Mouse (Mus musculus) hematopoietic stem cell, adult 5-6 weeks (primary cell): ENCODE measurements around the gene Furin. TPM values are rescaled to one million over a fixed set of nuclear protein-coding genes. Genes with fewer than 3 reads are reported as not detected.

Source experiments
- ATAC-seq, 2 experiments: fragments of 125-278 bp in 1 of 2; replicated peaks in 1 of 2; 2 replicates each; pipeline ENCODE4 v1.8.0; 2016 to 2017; ENCODE audit warnings: inconsistent platforms in 2 of 2, mild to moderate bottlenecking in 2 of 2, moderate number of reproducible peaks in 2 of 2, low read depth in 1 of 2, moderate TSS enrichment in 1 of 2; ENCODE audit not compliant: low FRiP score in 2 of 2, poor library complexity in 2 of 2, severe bottlenecking in 2 of 2, insufficient read depth in 1 of 2, low TSS enrichment in 1 of 2
- total RNA-seq: library from RNA; stranded (forward); fragments of 172-1452, 232-1000 nt; gene quantifications from 2 replicates; pipeline ENCODE4 v1.2.3, GENCODE M21; 2017

Gene Furin
- total RNA-seq, 1 experiment from 2014 or later: 14.1 TPM

- ATAC-seq: peak; percentile 52 to 55
Measured at GRCm38 (mm10) chr7:80368635-80369421, 36.4 kb downstream of the Furin start.

DNA sequence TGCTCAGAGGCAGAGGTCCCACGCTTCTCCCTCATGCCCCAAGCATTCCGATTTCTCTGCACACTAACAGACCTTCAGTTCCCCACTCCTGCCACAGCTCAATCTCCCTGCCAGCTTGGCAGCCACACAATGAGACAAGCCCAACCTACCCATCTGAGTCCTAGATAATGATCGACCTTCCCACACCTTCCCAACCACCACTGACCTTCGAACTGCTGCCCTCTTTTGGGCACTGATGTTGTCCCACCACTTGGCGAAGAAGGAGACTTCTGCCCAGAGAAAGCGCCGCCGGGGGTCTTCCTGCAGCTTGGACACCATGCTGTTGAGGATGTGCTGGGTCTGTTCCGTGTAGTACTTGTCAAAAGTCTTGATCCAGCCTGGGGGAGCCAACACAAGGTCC is 37.2 kb downstream of the Furin start:
- ATAC-seq: no peak

- ATAC-seq: no peak
Measured at GRCm38 (mm10) chr7:80367232-80367631, 38.0 kb downstream of the Furin start.

GRCm38 (mm10) chr7:80365759-80366158 is 39.5 kb downstream of the Furin start:
- ATAC-seq: no peak

DNA sequence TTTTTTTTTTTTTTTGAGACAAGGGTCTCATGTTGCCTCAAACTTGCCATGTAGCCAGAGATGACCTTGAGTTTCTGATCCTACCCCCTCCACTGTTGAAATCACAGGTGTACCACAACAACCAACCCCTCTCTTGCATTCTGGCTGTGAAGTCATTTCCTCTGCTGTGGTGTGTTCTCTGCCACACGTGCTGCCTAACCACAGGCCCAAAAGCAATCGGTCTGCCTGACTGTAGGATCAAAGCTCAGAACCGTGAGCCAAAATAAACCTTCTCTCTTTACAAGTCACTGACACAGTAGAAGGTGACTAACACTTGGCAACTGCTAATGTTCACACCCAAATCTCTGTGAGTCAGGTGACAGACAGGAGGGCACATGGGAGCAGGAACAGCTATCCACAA is 44.8 kb downstream of the Furin start:
- ATAC-seq: no peak

DNA sequence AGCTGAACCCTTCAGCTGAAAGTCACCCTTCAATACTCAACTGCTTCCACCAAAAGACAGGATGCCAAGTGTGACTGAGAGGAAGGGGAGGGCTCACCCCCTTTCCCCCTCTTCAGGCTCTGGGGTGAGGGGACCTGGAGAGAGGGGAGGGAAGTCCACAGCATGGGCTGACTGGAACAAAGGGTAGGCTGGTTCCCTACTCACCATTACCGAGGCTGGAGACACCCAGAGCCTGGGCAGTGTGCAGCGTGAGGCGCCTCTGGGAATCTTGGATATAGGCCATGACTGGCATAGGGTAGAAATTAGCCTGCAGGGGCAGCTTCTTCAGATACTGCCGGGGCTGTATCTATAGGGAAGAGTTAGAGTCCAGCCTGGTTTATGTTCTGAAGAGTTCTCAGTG is 47.2 kb downstream of the Furin start:
- ATAC-seq: no peak

DNA sequence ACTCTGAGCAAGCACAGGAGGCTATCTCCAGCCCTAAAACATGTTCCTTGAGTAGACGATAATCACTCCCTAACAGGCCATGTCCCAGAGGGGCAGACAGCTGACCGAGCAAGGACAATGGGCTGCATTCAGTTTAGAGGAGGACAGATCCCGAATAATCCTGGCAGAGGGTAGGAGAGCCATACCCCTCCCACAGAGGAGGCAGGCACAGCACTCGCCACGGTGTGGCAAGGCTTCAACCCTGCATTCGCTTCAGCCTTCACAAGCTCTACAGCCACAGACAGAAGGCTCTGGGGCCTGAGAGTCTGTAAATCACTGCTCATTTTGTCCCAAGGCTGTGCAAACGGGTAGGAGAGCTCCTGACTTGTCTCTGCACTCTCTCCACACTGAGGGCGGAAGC is 48.1 kb downstream of the Furin start:
- ATAC-seq: no peak

- no peak for ATAC-seq
Measured at GRCm38 (mm10) chr7:80356351-80356750, 48.9 kb downstream of the Furin start.

- ATAC-seq: no peak
Measured at GRCm38 (mm10) chr7:80352920-80353319, 52.3 kb downstream of the Furin start.

DNA sequence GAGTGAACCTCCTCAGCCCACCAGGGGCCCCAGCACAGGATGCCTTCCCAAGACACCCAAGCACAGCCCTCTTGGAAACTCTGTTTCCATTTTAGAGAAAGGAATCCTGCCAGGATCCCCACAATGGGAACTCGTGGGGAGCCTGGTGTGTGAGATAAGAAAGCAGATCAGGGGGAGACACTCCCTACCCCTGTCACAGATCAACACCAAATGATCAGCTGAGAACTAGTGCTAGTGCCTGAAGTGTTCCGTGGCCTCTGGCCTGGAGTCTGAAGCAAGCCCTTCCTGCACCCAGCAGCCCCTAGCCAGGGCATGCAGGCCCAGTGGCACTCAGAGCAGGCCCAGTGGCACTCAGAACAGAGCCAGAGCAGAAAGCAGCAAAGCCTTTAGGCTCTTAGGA is 54.4 kb downstream of the Furin start:
- no peak for ATAC-seq

DNA sequence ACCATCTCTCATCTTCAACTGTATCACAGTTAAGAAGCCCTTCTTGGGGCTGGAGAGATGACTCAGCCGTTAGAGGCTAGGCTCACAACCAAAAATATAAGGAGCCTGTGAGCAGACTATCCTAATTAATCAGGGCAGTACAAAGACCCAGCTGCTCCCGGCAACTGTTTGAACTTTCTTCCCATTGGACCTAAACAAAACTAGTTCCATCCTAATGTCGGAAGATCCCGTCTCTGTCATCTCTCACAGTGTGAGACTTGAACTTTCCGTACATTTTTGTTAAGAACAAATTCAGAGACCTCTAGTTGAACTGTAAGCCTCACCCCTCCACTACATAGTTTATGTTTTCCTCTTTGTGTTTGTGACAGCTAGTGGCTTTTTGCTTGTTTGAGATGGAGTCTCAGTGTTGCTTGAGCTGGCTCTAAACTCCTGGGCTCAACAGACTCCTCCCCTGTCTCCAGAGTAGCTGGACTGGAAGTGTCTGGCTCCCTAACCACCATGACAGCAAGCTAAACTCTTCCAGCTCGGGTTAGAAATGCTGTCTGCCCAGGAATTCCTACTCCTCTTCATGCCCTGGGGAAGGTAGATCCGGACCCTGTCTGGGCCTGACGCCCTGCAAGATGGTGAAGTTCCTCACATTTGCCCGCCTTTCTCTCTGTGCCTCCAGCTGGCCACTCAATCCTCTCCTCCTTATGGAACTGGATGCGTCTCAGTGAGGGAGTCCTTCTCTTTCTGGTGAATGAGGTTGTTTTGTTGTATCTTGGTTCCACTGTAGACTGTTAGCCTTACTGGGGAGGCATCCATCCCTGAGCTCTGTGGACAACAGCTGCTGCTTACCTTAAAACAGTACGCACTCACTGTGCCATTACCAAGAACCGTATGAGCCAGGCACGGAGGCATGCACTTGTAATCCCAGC is 57.3 kb downstream of the Furin start:
- no peak for ATAC-seq

DNA sequence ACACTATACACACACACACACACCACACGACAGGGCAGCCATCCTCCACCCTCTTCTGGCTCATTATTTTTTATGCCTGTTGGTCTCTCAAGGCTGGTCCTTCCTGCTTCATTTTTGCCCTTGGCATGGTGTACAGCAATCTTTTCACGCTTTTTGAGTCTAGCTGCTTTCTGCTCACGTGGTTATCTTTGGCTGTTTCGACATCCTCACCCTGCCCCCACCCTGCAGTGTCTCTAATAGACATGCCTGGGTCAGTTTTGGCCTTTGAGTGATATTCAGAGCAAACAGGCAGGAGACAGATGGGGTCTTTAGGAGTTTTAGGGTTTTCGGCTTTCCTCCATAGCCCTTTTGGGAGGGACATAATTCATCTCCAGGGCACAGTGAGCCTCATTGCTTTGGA is 58.4 kb downstream of the Furin start:
- ATAC-seq: no peak

DNA sequence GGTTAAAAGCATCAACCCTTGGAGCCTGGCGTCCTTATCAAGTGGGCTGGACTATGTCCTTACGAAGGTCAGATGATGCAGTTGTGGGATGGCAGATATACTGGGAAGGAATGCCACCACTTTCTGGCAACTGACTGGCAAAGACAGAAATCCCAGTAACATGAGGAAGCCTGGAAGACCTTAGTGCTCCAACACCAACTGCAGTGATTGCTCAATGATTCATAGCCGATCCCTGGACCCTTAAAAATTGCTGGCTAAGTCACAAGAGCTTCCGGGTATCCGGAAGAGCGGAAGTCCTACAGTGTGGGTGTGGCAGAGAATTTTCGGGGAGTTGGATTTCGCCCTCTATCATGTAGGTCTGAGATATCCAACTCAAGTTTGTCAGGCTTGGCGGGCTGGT is 59.1 kb downstream of the Furin start:
- ATAC-seq: no peak

DNA sequence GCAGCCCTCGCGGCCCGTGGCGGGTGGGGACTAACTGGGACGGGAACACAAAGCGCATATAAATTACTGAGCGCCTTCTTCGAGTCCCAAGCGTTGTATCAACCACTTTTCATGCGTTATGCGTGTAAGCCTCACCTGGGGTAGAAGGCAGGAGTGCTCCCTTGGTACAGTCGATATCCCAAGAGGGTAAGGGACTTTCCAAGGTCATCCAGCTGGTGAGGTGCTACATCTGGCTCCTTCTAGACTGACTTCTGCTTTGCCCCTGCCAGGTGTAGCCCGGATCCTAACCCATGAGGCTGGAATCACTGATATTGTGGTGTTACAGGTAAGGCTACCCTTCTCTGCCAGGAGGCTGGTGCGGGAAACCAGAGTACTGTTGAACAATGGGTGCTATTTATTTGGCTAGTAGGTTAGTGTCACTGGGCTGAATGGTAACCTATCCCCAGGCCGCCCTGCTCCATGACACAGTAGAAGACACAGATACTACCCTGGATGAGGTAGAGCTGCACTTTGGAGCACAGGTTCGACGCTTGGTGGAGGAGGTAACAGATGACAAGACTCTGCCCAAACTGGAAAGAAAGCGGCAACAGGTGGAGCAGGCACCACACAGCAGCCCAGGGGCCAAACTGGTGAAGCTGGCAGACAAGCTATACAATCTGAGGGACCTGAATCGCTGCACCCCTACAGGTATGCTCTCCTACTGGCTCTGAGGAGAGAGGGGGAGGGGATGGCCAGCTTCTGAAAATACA is 61.8 kb downstream of the Furin start:
- no peak for ATAC-seq

GRCm38 (mm10) chr7:80342858-80343257 is 62.4 kb downstream of the Furin start, which contains the start of gene Hddc3:
TSS of gene Hddc3 (plus strand) at chr7:80343104.
- peak; percentile 40 to 60 for ATAC-seq

GRCm38 (mm10) chr7:80341793-80342192 is 63.4 kb downstream of the Furin start:
- no peak for ATAC-seq

DNA sequence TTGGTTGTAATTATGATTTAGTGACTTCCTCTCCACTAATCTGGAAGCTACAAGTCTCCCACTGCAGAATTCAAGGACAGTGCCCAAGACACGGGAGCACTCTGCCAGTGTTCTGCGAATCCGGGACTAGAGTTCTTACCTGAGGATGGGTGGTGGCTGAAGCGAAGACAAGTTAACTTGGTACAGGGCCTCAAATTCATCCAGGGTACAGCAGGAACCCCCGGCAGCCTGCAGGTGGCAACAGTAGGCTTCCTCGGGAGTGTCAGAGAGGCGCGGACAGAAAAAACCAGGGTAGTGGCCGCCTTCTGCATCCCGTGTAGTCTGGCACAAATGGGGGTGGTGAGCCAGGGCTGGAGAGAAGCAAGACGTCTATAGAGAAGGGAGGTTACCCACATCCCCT is 64.4 kb downstream of the Furin start, which contains the start of gene Unc45a:
Gene Unc45a (minus strand): TSS at position 213 of the 400 bp plus-strand sequence.
- peak; percentile 52 to 72 for ATAC-seq
